ENCODE assay signal across 7 mouse cellular contexts in genomic region chr2:112239212-112239934, GRCm38 (mm10). TPM values are rescaled to one million over a fixed set of nuclear protein-coding genes. Genes with fewer than 3 reads are reported as not detected.
DNase-seq lines count a peak whose midpoint lies in the region; ATAC-seq and TF ChIP-seq lines count a peak whose summit lies in the region.

Lpcat4 (plus strand) TSS chr2:112239468.

- H3K4me2 ChIP-seq in midbrain, embryonic 12.5 days (replicated peaks), result peak within 1 kb of the TSS; percentile 88

- peaks cover 17% of the 10 kb centered on the region for H3K36me3 ChIP-seq in embryonic facial prominence, embryonic 10.5 days (replicated peaks)
- peaks cover 13% of the 10 kb centered on the region for H3K36me3 ChIP-seq in limb, embryonic 10.5 days
- H3K36me3 ChIP-seq in midbrain, embryonic 12.5 days, result 0 out of 2 replicates have a peak, but pooled peaks cover 7% of the 10 kb centered on the region
- peaks cover 1% of the 10 kb centered on the region; the same call in 1 of the 2 replicates for H3K36me3 ChIP-seq in small intestine, adult 2 months (ENCODE audit: control insufficient read depth, insufficient read depth, low read length)

- no peak; the same call in 1 of the 2 replicates for TF ChIP-seq POLR2A in small intestine, adult 2 months (IDR thresholded peaks at IDR 0.05; ENCODE audit: low read depth, low read length)

- H3K27me3 ChIP-seq in embryonic facial prominence, embryonic 10.5 days (replicated peaks; ENCODE audit: low read depth, poor library complexity, severe bottlenecking), result peaks cover 6% of the 10 kb centered on the region
- H3K27me3 ChIP-seq in limb, embryonic 10.5 days (ENCODE audit: low read depth, poor library complexity, severe bottlenecking), result no peaks in the 10 kb centered on the region
- H3K27me3 ChIP-seq in midbrain, embryonic 12.5 days, result peaks cover 8% of the 10 kb centered on the region; the same call in 1 of the 2 replicates
- no peaks in the 10 kb centered on the region for H3K27me3 ChIP-seq in small intestine, adult 2 months (ENCODE audit: control insufficient read depth, insufficient read depth, low read length)

- DNase-seq in adrenal gland, postnatal 14 days, result peak; percentile 92
- DNase-seq in embryonic facial prominence, embryonic 10.5 days (ENCODE audit: low spot score), result peak; percentile 93
- peak; percentile 99 for DNase-seq in heart, adult 11 months
- peak; percentile 89 for DNase-seq in kidney, adult 18-20 months
- peak; percentile 93 for DNase-seq in limb, embryonic 10.5 days (ENCODE audit: low spot score)

- under 1% methylated on average over 94 of the region's 94 CpGs for WGBS in embryonic facial prominence, embryonic 10.5 days
- 2% methylated on average over 94 of the region's 94 CpGs for WGBS in limb, embryonic 10.5 days
- 0% methylated on average over 54 of the region's 94 CpGs for WGBS in midbrain, embryonic 12.5 days
- under 1% methylated on average over 92 of the region's 94 CpGs for WGBS in small intestine, adult 2 months

- peak within 1 kb of the TSS; percentile 97 for H3K27ac ChIP-seq in embryonic facial prominence, embryonic 10.5 days (replicated peaks)
- H3K27ac ChIP-seq in limb, embryonic 10.5 days, result peak within 1 kb of the TSS; percentile 95
- peak within 1 kb of the TSS; percentile 98 for H3K27ac ChIP-seq in midbrain, embryonic 12.5 days (replicated peaks)
- peak within 1 kb of the TSS; percentile 86 for H3K27ac ChIP-seq in small intestine, adult 2 months (ENCODE audit: insufficient read depth, low read depth, low read length)

- H3K4me3 ChIP-seq in embryonic facial prominence, embryonic 10.5 days, result peak within 1 kb of the TSS; percentile 85
- H3K4me3 ChIP-seq in limb, embryonic 10.5 days, result peak within 1 kb of the TSS; percentile 70
- peak within 1 kb of the TSS; percentile 63 for H3K4me3 ChIP-seq in midbrain, embryonic 12.5 days
- peak within 1 kb of the TSS; percentile 97 for H3K4me3 ChIP-seq in small intestine, adult 2 months (ENCODE audit: low read depth, low read length)

- H3K4me1 ChIP-seq in embryonic facial prominence, embryonic 10.5 days, result peaks cover 44% of the 10 kb centered on the region
- peaks cover 36% of the 10 kb centered on the region for H3K4me1 ChIP-seq in limb, embryonic 10.5 days
- H3K4me1 ChIP-seq in midbrain, embryonic 12.5 days, result peaks cover 15% of the 10 kb centered on the region; the same call in 1 of the 2 replicates
- peaks cover 12% of the 10 kb centered on the region for H3K4me1 ChIP-seq in small intestine, adult 2 months (ENCODE audit: control insufficient read depth, insufficient read depth, insufficient read length, low read length)

- H3K9ac ChIP-seq in midbrain, embryonic 12.5 days (replicated peaks), result peak within 1 kb of the TSS; percentile 70

- peak; percentile 90 for ATAC-seq in midbrain, embryonic 12.5 days (ENCODE audit: low FRiP score, low read depth)

- H3K9me3 ChIP-seq in embryonic facial prominence, embryonic 10.5 days, result no peaks in the 10 kb centered on the region
- H3K9me3 ChIP-seq in limb, embryonic 10.5 days (replicated peaks), result no peaks in the 10 kb centered on the region
- H3K9me3 ChIP-seq in midbrain, embryonic 12.5 days, result no peaks in the 10 kb centered on the region

- TF ChIP-seq CTCF in small intestine, adult 2 months (IDR thresholded peaks at IDR 0.05; ENCODE audit: extremely low read depth, insufficient read length, insufficient replicate concordance, low read depth, low read length), result peak; percentile 71

RNA-seq across cellular contexts. Expression of gene Lpcat4, which starts in this region (rescaled TPM):
- 6.6 and 6.9 TPM in 2 replicates for total RNA-seq in adrenal gland, postnatal 14 days (2021)
- polyA plus RNA-seq in embryonic facial prominence, embryonic 10.5 days (2016; fragmentation: Nextera tagmentation; extraction: Ambion mirVana), result 13.1 and 14.0 TPM in 2 replicates
- polyA plus RNA-seq in limb, embryonic 10.5 days (2016; fragmentation: Nextera tagmentation; extraction: Ambion mirVana), result 15.0 and 18.0 TPM in 2 replicates
- 11.9 and 13.1 TPM in 2 replicates for polyA plus RNA-seq in midbrain, embryonic 12.5 days (2016; fragmentation: Nextera tagmentation; extraction: Ambion mirVana)
- polyA plus RNA-seq in small intestine, adult 2 months (2012; rRNA removed), result 28.5 and 38.7 TPM in 2 replicates

Comparison
In these comparisons a context has a peak if more than half of its experiments do, and no peak if none do; other contexts are left out.
1. Peak in every context shown above with its lines: DNase-seq, ATAC-seq, H3K4me3 ChIP-seq and H3K27ac ChIP-seq.